Comparison of ENCODE assay signal across 8 mouse cellular contexts in the genomic region with DNA sequence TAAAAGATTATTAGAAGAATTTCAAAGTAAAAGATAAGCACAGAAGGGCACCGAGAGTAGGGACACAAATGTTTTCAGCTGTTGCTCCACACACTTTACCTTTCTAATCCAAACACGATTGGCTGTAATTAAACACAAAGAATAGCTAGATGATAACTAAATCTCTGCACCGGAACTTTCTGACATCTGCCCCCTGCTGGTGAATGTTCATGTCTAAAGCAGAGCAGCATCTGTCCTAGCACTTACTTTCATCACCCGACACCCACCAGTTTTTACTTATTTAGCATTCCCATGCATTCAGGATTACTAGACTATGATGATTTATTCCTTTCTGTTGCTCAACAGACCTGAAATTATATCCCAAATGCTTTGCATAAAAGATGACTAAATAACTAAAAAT.
DNase-seq lines count a peak whose midpoint lies in the region; ATAC-seq and TF ChIP-seq lines count a peak whose summit lies in the region.
"Had no signal": no experiment of that assay in that cellular context is flagged by ENCODE, and none has a peak within 500 bp of the region (broad histone marks: within the 10 kb centered on the region; RNA-seq: fewer than 3 reads in every experiment).

No protein-coding gene starts in this region.

- no peak overlapping the region for H3K4me2 ChIP-seq in kidney, embryonic 16.5 days (replicated peaks; ENCODE audit: low read depth, low read length)
- H3K4me2 ChIP-seq: embryonic facial prominence, embryonic 13.5 days had no signal

- H3K4me1 ChIP-seq in kidney, embryonic 16.5 days (ENCODE audit: insufficient read depth, low read length) = no peaks in the 10 kb centered on the region
- H3K4me1 ChIP-seq in ES-E14 (ENCODE audit: control insufficient read depth in 2 of 2, insufficient read depth in 2 of 2, low read length in 2 of 2, poor library complexity in 1 of 2) = no peaks in the 10 kb centered on the region
- H3K4me1 ChIP-seq: embryonic facial prominence, embryonic 13.5 days had no signal

- 86% methylated on average over 4 of the region's 4 CpGs for WGBS in kidney, embryonic 16.5 days

- in situ Hi-C loops in ES-E14 (cut with MboI; ENCODE audit: low sequenced_read_pairs in 2 of 2, unreplicated experiment in 2 of 2) = no loop called here

- no peak overlapping the region for H3K4me3 ChIP-seq in kidney, embryonic 16.5 days (ENCODE audit: low read length)
- no peak overlapping the region for H3K4me3 ChIP-seq in ES-E14 (ENCODE audit: insufficient read depth in 1 of 2, low read depth in 1 of 2, low read length in 2 of 2, poor library complexity in 1 of 2, severe bottlenecking in 1 of 2)
- H3K4me3 ChIP-seq: embryonic facial prominence, embryonic 13.5 days had no signal

- peak; percentile 45 for DNase-seq in kidney, postnatal 10 days
- DNase-seq in CD4-positive helper T cell, adult 2 months (ENCODE audit: low read depth, low spot score) = peak; percentile 10
- DNase-seq in ES-E14 (ENCODE audit: low read depth, low spot score) = peak; percentile 22
- DNase-seq in retina, postnatal 1 day = peak; percentile 19
- DNase-seq in c-Kit-positive CD71-positive TER-119-positive erythroid progenitor cells, embryonic 14.5 days (ENCODE audit: low spot score) = no peak

- ATAC-seq in kidney, embryonic 16.5 days (ENCODE audit: low FRiP score, low TSS enrichment) = no peak
- ATAC-seq in inflammation-experienced regulatory T-cells, adult 6 months = peak; percentile 63

- no peak overlapping the region for H3K9ac ChIP-seq in kidney, embryonic 16.5 days (replicated peaks; ENCODE audit: low read length)
- no peak overlapping the region for H3K9ac ChIP-seq in ES-E14 (ENCODE audit: insufficient read depth, low read depth, low read length, poor library complexity, severe bottlenecking)
- H3K9ac ChIP-seq: embryonic facial prominence, embryonic 13.5 days had no signal

- H3K27ac ChIP-seq in kidney, embryonic 16.5 days (ENCODE audit: low read length) = no peak overlapping the region
- no peak overlapping the region for H3K27ac ChIP-seq in ES-E14 (ENCODE audit: insufficient read depth, low read depth, low read length, poor library complexity, severe bottlenecking)
- H3K27ac ChIP-seq: embryonic facial prominence, embryonic 13.5 days had no signal

- no peaks in the 10 kb centered on the region for H3K36me3 ChIP-seq in kidney, embryonic 16.5 days (ENCODE audit: insufficient read depth, low read length)
- no peaks in the 10 kb centered on the region for H3K36me3 ChIP-seq in ES-E14 (ENCODE audit: control insufficient read depth, insufficient read depth, low read length, poor library complexity, severe bottlenecking)
- H3K36me3 ChIP-seq: embryonic facial prominence, embryonic 13.5 days had no signal

- no peaks in the 10 kb centered on the region for H3K9me3 ChIP-seq in kidney, embryonic 16.5 days (ENCODE audit: low read length)
- no peaks in the 10 kb centered on the region for H3K9me3 ChIP-seq in ES-E14 (ENCODE audit: control insufficient read depth, insufficient read depth, low read depth, low read length)
- H3K9me3 ChIP-seq: embryonic facial prominence, embryonic 13.5 days had no signal

- no peaks in the 10 kb centered on the region for H3K27me3 ChIP-seq in kidney, embryonic 16.5 days (ENCODE audit: insufficient read depth, low read length)
- H3K27me3 ChIP-seq: embryonic facial prominence, embryonic 13.5 days had no signal

TF ChIP-seq in ES-E14, 5 proteins besides CTCF, POLR2A, EP300 and RAD21:
- TF ChIP-seq MAFK (IDR thresholded peaks at IDR 0.05; ENCODE audit: insufficient read depth, low read depth, low read length) (no peak), ZC3H11A (IDR thresholded peaks at IDR 0.05; ENCODE audit: borderline replicate concordance, low read depth, low read length) (no peak), HCFC1 (IDR thresholded peaks at IDR 0.05; ENCODE audit: borderline replicate concordance, insufficient read depth, low read length) (no peak), CHD2 (IDR thresholded peaks at IDR 0.05; ENCODE audit: low read depth, low read length) (no peak), ZNF384 (IDR thresholded peaks at IDR 0.05; ENCODE audit: low read depth, low read length) (no peak)
